Comparison of ENCODE assay signal across 15 mouse cellular contexts in the genomic region with DNA sequence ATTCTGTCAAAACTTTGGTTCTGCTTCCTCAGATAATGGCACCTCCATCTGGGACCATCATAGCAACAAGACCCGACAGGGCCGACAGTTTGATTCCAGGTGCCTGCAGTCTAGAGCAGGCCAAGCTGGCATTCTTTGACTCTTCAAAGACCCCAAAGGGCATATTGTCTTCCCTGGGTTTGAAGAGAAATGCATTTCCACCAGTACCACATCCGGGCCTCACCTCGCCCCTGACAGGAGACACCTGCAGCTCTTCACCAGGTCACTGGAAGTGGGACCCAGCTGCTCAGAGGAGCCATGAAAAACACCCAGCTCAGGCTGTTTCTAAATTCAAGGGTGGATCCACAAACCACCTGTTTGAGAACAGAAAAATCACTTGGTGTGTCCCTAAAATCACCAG.
"Had no signal": no experiment of that assay in that cellular context is flagged by ENCODE, and none has a peak within 500 bp of the region (broad histone marks: within the 10 kb centered on the region; RNA-seq: fewer than 3 reads in every experiment).

No protein-coding gene starts in this region.

- H3K27me3 ChIP-seq: midbrain, embryonic 12.5 days; stomach, embryonic 15.5 days had no signal

- H3K4me2 ChIP-seq: lung, embryonic 14.5 days; midbrain, embryonic 12.5 days; stomach, embryonic 15.5 days had no signal

- DNase-seq: kidney, adult 2 months; kidney, postnatal 36 days; layer of hippocampus, postnatal 36 days; liver, postnatal 0 days; lung, embryonic 14.5 days; right cerebral cortex, adult 18-20 months; right cerebral cortex, postnatal 14 days; right cerebral cortex, postnatal 4 days had no signal

- H3K27ac ChIP-seq: left cerebral cortex, adult 2 months; liver, embryonic 14.5 days; macrophage; midbrain, embryonic 12.5 days; stomach, embryonic 15.5 days had no signal

- H3K36me3 ChIP-seq: midbrain, embryonic 12.5 days; stomach, embryonic 15.5 days had no signal

- H3K9me3 ChIP-seq: midbrain, embryonic 12.5 days; stomach, embryonic 15.5 days had no signal

- ATAC-seq: intestine, postnatal 0 days; liver, postnatal 0 days; lung, postnatal 0 days had no signal

- H3K4me1 ChIP-seq: midbrain, embryonic 12.5 days; stomach, embryonic 15.5 days had no signal

- H3K4me3 ChIP-seq: left cerebral cortex, adult 2 months; midbrain, embryonic 12.5 days; stomach, embryonic 15.5 days had no signal

- H3K9ac ChIP-seq: liver, embryonic 14.5 days; liver, postnatal 0 days; lung, embryonic 14.5 days; midbrain, embryonic 12.5 days; stomach, embryonic 15.5 days had no signal
